Mouse (Mus musculus): ENCODE measurements at regions not wholly inside any gene's neighbourhood (a gene's known extent, or its start where the extent isn't known, plus 50 kb on each side); places are given as distances from the start of the nearest gene placed in this dataset.

DNA sequence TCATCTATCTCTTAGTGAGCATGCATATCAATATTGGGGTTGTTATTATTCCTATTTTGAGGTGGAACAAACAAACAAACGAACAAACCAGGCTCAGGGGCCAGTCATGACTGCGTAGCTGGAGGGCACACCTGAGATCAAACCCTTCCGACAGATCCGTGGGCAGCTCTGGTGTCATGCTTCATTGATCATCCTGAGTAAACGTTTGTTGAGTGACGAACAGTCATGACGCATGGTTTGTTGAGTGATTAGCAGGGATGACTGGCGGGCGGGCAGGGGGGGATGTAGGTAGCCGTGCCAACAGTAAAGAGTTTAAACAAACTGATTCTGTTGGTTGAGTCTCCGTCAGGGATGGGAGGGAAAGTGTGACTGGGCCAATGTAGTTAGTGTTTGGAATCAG, 55.8 kb downstream of the Camk2n1 start:
- Histone ChIP-seq H3K4me1 (ENCODE audit: insufficient read depth) (peaks cover 3% of the 10 kb centered on the region; the same call in 1 of the 2 replicates), H3K36me3 (replicated peaks; ENCODE audit: insufficient read depth, low read length) (no peaks in the 10 kb centered on the region), H3K9me3 (ENCODE audit: low read length) (no peaks in the 10 kb centered on the region), H3K4me2 (ENCODE audit: low read depth, low read length) (no peak overlapping the region), H3K27me3 (ENCODE audit: insufficient read depth, low read length) (peaks cover 10% of the 10 kb centered on the region; the same call in 1 of the 2 replicates), H3K27ac (ENCODE audit: low read depth) (no peak overlapping the region), H3K4me3 (ENCODE audit: low read depth, low read length) (no peak overlapping the region), H3K9ac (replicated peaks) (no peak overlapping the region)
- TF ChIP-seq EP300 (IDR thresholded peaks at IDR 0.05; ENCODE audit: low read depth) (no peak), CTCF (IDR thresholded peaks at IDR 0.05; ENCODE audit: low read depth) (no peak)
- DNase-seq: peak; percentile 59
- 60% methylated on average over 11 of the region's 11 CpGs for WGBS (ENCODE audit: insufficient replicate concordance)
- peak; percentile 94 for ATAC-seq

DNA sequence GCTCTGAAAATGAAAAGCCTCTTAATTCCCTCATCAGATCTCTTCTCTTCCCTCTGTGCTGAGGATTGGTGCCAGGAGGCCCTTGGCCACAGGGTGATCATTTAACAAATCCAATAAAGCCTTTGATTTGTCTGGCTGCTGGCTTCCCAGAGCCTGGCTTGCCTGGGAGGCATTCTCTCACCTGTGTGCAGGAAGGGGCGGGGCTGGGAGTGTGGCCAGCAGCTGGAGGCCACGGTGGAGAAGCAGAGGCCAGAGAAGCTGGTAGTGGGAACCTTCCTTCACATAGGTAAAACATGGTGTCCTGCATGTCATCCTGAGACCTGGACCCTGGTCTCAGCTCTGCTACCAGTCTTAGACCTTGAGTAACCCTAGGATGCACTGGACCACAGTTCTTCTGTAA, 59.8 kb downstream of the Camk2n1 start:
- Histone ChIP-seq H3K4me3 (ENCODE audit: low read depth, low read length) (no peak overlapping the region), H3K27ac (ENCODE audit: low read depth) (no peak overlapping the region), H3K9ac (replicated peaks) (no peak overlapping the region), H3K36me3 (replicated peaks; ENCODE audit: insufficient read depth, low read length) (no peaks in the 10 kb centered on the region), H3K4me2 (ENCODE audit: low read depth, low read length) (no peak overlapping the region), H3K27me3 (ENCODE audit: insufficient read depth, low read length) (no peaks in the 10 kb centered on the region), H3K4me1 (ENCODE audit: insufficient read depth) (peaks cover 3% of the 10 kb centered on the region; the same call in 1 of the 2 replicates), H3K9me3 (ENCODE audit: low read length) (no peaks in the 10 kb centered on the region)
- TF ChIP-seq CTCF (IDR thresholded peaks at IDR 0.05; ENCODE audit: low read depth): no peak
- no peak for TF ChIP-seq EP300 (IDR thresholded peaks at IDR 0.05; ENCODE audit: low read depth)
- ATAC-seq: no peak
- WGBS (ENCODE audit: insufficient replicate concordance): 21% methylated on average over 2 of the region's 2 CpGs
- peak; percentile 59 for DNase-seq
